Mouse (Mus musculus) limb, embryonic 11.5 days (tissue): ENCODE results near the gene Arhgap10. TPM values are rescaled to one million over a fixed set of nuclear protein-coding genes. Genes with fewer than 3 reads are reported as not detected.

Experiments
- ATAC-seq: fragments of 200-750 bp; cut with Nextera tagmentation; 2 replicates; pipeline ENCODE4 v1.8.0; 2017; ENCODE audit warnings: low read depth; ENCODE audit not compliant: insufficient number of reproducible peaks, low FRiP score, low TSS enrichment
- DNase-seq: peaks from one replicate; pipeline ENCODE4 v3.0.0-alpha.2; 2015; ENCODE audit warnings: low spot score
- H3K27ac ChIP-seq: fragments of 300-500 bp; sonication (generic); replicated peaks from 2 replicates; pipeline ENCODE4 v1.5.1; 2014; ENCODE audit warnings: low read depth, mild to moderate bottlenecking, low read length
- H3K27me3 ChIP-seq: fragments of 300-500 bp; sonication (generic); 2 replicates; pipeline ENCODE4 v1.6.1; 2014; ENCODE audit warnings: mild to moderate bottlenecking, low read length, mixed read lengths; ENCODE audit not compliant: control insufficient read depth, insufficient read depth
- H3K36me3 ChIP-seq: fragments of 300-500 bp; sonication (generic); 2 replicates; pipeline ENCODE4 v1.6.1; 2014; ENCODE audit warnings: mild to moderate bottlenecking, low read length, moderate library complexity, mixed read lengths; ENCODE audit not compliant: control insufficient read depth, insufficient read depth
- H3K4me1 ChIP-seq: fragments of 300-500 bp; sonication (generic); 2 replicates; pipeline ENCODE4 v1.6.1; 2014; ENCODE audit warnings: low read length, mixed read lengths; ENCODE audit not compliant: control insufficient read depth, insufficient read depth
- H3K4me2 ChIP-seq: fragments of 300-500 bp; sonication (generic); 2 replicates; pipeline ENCODE4 v1.6.1; 2014; ENCODE audit warnings: low read depth, mild to moderate bottlenecking, moderate library complexity; ENCODE audit not compliant: severe bottlenecking
- H3K4me3 ChIP-seq: fragments of 300-500 bp; sonication (generic); 2 replicates; pipeline ENCODE4 v1.5.1; 2014; ENCODE audit warnings: low read depth, low read length
- H3K9ac ChIP-seq: fragments of 300-500 bp; sonication (generic); 2 replicates; pipeline ENCODE4 v1.6.1; 2014; ENCODE audit warnings: mild to moderate bottlenecking, low read length
- H3K9me3 ChIP-seq: fragments of 300-500 bp; sonication (generic); 2 replicates; pipeline ENCODE4 v1.6.1; 2016; ENCODE audit warnings: low read length; ENCODE audit not compliant: control insufficient read depth
- WGBS: fragments of 180-500 bp; shearing (Covaris S2); extraction: QIAGEN DNeasy Blood & Tissue Kit; methylation state at CpG from one replicate; pipeline ENCODE4 v1.1.7; 2014; 5-methylcytosine and 5-hydroxymethylcytosine counted together
- polyA plus RNA-seq: library from polyadenylated mRNA; unstranded; fragments of >200 nt; fragmentation: Nextera tagmentation; extraction: Ambion mirVana; gene quantifications from 2 replicates; pipeline ENCODE4 v1.2.1, GENCODE M21; 2014

Arhgap10 gene
- polyA plus RNA-seq, 1 experiment from 2014 or later, result 37.4 TPM

- ATAC-seq (no peak), DNase-seq (no peak)
- H3K27me3 ChIP-seq, result no peaks in the 10 kb centered on the region
- H3K4me2 ChIP-seq, result no peak overlapping the region
- no peak overlapping the region for H3K4me3 ChIP-seq
- no peaks in the 10 kb centered on the region for H3K4me1 ChIP-seq
- H3K9ac ChIP-seq, result no peak overlapping the region
- no peaks in the 10 kb centered on the region for H3K36me3 ChIP-seq
- H3K27ac ChIP-seq, result no peak overlapping the region
- 83% methylated on average over 10 of the region's 10 CpGs for WGBS
- H3K9me3 ChIP-seq, result no peaks in the 10 kb centered on the region
These were observed 23.1 kb downstream of the Arhgap10 start for GRCm38 (mm10) chr8:77494376-77495328.

- Histone ChIP-seq H3K36me3 (no peaks in the 10 kb centered on the region), H3K27ac (no peak overlapping the region), H3K4me2 (no peak overlapping the region), H3K9ac (no peak overlapping the region), H3K4me1 (peaks cover 8% of the 10 kb centered on the region; the same call in 1 of the 2 replicates), H3K4me3 (no peak overlapping the region), H3K27me3 (no peaks in the 10 kb centered on the region), H3K9me3 (no peaks in the 10 kb centered on the region)
- DNase-seq, result no peak
- WGBS, result 90% methylated on average over 5 of the region's 5 CpGs
- no peak for ATAC-seq
These were observed 25.2 kb downstream of the Arhgap10 start for GRCm38 (mm10) chr8:77492356-77493058.

GRCm38 (mm10) chr8:77491231-77491923, 26.4 kb downstream of the Arhgap10 start:
- Histone ChIP-seq H3K27me3 (no peaks in the 10 kb centered on the region), H3K27ac (no peak overlapping the region), H3K4me2 (no peak overlapping the region), H3K4me1 (peaks cover 8% of the 10 kb centered on the region; the same call in 1 of the 2 replicates), H3K4me3 (no peak overlapping the region), H3K36me3 (no peaks in the 10 kb centered on the region), H3K9me3 (no peaks in the 10 kb centered on the region), H3K9ac (no peak overlapping the region)
- WGBS, result 91% methylated on average over 10 of the region's 10 CpGs
- no peak for DNase-seq
- ATAC-seq, result 0 out of 2 replicates have a peak, but pooled peaks have one; percentile 54

GRCm38 (mm10) chr8:77490095-77490781, 27.5 kb downstream of the Arhgap10 start:
- WGBS, result 51% methylated on average over 4 of the region's 4 CpGs
- DNase-seq (no peak), ATAC-seq (no peak)
- Histone ChIP-seq H3K4me1 (peaks cover 9% of the 10 kb centered on the region), H3K4me3 (no peak overlapping the region), H3K4me2 (no peak overlapping the region), H3K36me3 (no peaks in the 10 kb centered on the region), H3K9me3 (no peaks in the 10 kb centered on the region), H3K27me3 (no peaks in the 10 kb centered on the region), H3K9ac (no peak overlapping the region), H3K27ac (no peak overlapping the region)

- DNase-seq (no peak), ATAC-seq (no peak)
- no peaks in the 10 kb centered on the region for H3K9me3 ChIP-seq
- no peak overlapping the region for H3K4me2 ChIP-seq
- no peaks in the 10 kb centered on the region for H3K27me3 ChIP-seq
- 97% methylated on average over 6 of the region's 6 CpGs for WGBS
- H3K36me3 ChIP-seq, result no peaks in the 10 kb centered on the region
- peaks cover 14% of the 10 kb centered on the region for H3K4me1 ChIP-seq
- H3K9ac ChIP-seq, result no peak overlapping the region
- no peak overlapping the region for H3K4me3 ChIP-seq
- no peak overlapping the region for H3K27ac ChIP-seq
These were observed 28.5 kb downstream of the Arhgap10 start for GRCm38 (mm10) chr8:77489235-77489634.

- H3K4me3 ChIP-seq, result no peak overlapping the region
- no peaks in the 10 kb centered on the region for H3K27me3 ChIP-seq
- H3K36me3 ChIP-seq, result no peaks in the 10 kb centered on the region
- DNase-seq (no peak), ATAC-seq (no peak)
- H3K9ac ChIP-seq, result no peak overlapping the region
- H3K9me3 ChIP-seq, result no peaks in the 10 kb centered on the region
- no peak overlapping the region for H3K4me2 ChIP-seq
- H3K27ac ChIP-seq, result no peak overlapping the region
- WGBS, result 49% methylated on average over 4 of the region's 4 CpGs
- H3K4me1 ChIP-seq, result peaks cover 14% of the 10 kb centered on the region
These were observed 29.5 kb downstream of the Arhgap10 start for GRCm38 (mm10) chr8:77488215-77488606.

- Histone ChIP-seq H3K9ac (no peak overlapping the region), H3K4me2 (no peak overlapping the region), H3K4me3 (no peak overlapping the region), H3K27ac (no peak overlapping the region), H3K36me3 (no peaks in the 10 kb centered on the region), H3K27me3 (no peaks in the 10 kb centered on the region), H3K9me3 (no peaks in the 10 kb centered on the region), H3K4me1 (peaks cover 14% of the 10 kb centered on the region)
- ATAC-seq (no peak), DNase-seq (no peak)
- WGBS, result 79% methylated on average over 10 of the region's 10 CpGs
These were observed 30.1 kb downstream of the Arhgap10 start for GRCm38 (mm10) chr8:77487590-77488214.
